Mouse (Mus musculus) embryonic fibroblast, embryonic 13.5 days (primary cell): ENCODE measurements around the gene Suv39h1.

Experiments used
- CTCF ChIP-seq: IDR thresholded peaks from 2 replicates; pipeline ENCODE4 v1.5.1; 2011; ENCODE audit warnings: mild to moderate bottlenecking, control low read depth, low read length, moderate library complexity, borderline replicate concordance; ENCODE audit not compliant: insufficient read depth
- POLR2A ChIP-seq: IDR thresholded peaks from 2 replicates; pipeline ENCODE4 v1.6.1; 2011; ENCODE audit warnings: low read depth, mild to moderate bottlenecking, control low read depth, low read length, moderate library complexity

- TF ChIP-seq POLR2A (no peak), CTCF (no peak)
Observed at GRCm38 (mm10) chrX:8013157-8013556, 61.4 kb downstream of the Suv39h1 start.
